Mouse (Mus musculus) hindbrain, postnatal 0 days (tissue): ENCODE results near the gene Sec1. TPM values are rescaled to one million over a fixed set of nuclear protein-coding genes. Genes with fewer than 3 reads are reported as not detected.

Source experiments
- ATAC-seq: fragments of 200-750 bp; cut with Nextera tagmentation; 2 replicates; pipeline ENCODE4 v1.8.0; 2017; ENCODE audit warnings: mild to moderate bottlenecking, moderate TSS enrichment, moderate library complexity
- DNase-seq: peaks from one replicate; pipeline ENCODE4 v3.0.0-alpha.2; 2015; ENCODE audit warnings: low spot score
- H3K27ac ChIP-seq: fragments of 300-500 bp; sonication (generic); 2 replicates; pipeline ENCODE4 v1.5.1; 2014; ENCODE audit warnings: mild to moderate bottlenecking
- H3K27me3 ChIP-seq: fragments of 300-500 bp; sonication (generic); 2 replicates; pipeline ENCODE4 v1.6.1; 2014; ENCODE audit warnings: low read length, mixed read lengths; ENCODE audit not compliant: insufficient read depth
- H3K36me3 ChIP-seq: fragments of 300-500 bp; sonication (generic); 2 replicates; pipeline ENCODE4 v1.6.1; 2014; ENCODE audit warnings: low read length, mixed read lengths; ENCODE audit not compliant: insufficient read depth
- H3K4me1 ChIP-seq: fragments of 300-500 bp; sonication (generic); 2 replicates; pipeline ENCODE4 v1.6.1; 2014; ENCODE audit warnings: antibody characterized with exemption, low read length, mixed read lengths; ENCODE audit not compliant: insufficient read depth
- H3K4me2 ChIP-seq: fragments of 300-500 bp; sonication (generic); 2 replicates; pipeline ENCODE4 v1.6.1; 2014; ENCODE audit warnings: low read depth, mild to moderate bottlenecking, low read length, moderate library complexity, mixed read lengths
- H3K4me3 ChIP-seq: fragments of 300-500 bp; sonication (generic); 2 replicates; pipeline ENCODE4 v1.5.1; 2014; ENCODE audit warnings: low read length
- H3K9ac ChIP-seq: fragments of 300-500 bp; sonication (generic); replicated peaks from 2 replicates; pipeline ENCODE4 v1.6.1; 2014; ENCODE audit warnings: mild to moderate bottlenecking, low read length, moderate library complexity, mixed read lengths
- H3K9me3 ChIP-seq: fragments of 300-500 bp; sonication (generic); 2 replicates; pipeline ENCODE4 v1.6.1; 2016; ENCODE audit warnings: low read length, mixed read lengths
- CTCF ChIP-seq: IDR thresholded peaks from 2 replicates; pipeline ENCODE4 v1.5.1; 2016; ENCODE audit warnings: antibody characterized with exemption, control low read depth, low read depth
- WGBS: fragments of 180-500 bp; shearing (Covaris S2); extraction: QIAGEN DNeasy Blood & Tissue Kit; methylation state at CpG from one replicate; pipeline ENCODE4 v1.1.7; 2014; 5-methylcytosine and 5-hydroxymethylcytosine counted together
- polyA plus RNA-seq: library from polyadenylated mRNA; unstranded; fragments of >200 nt; fragmentation: Nextera tagmentation; extraction: Ambion mirVana; gene quantifications from 2 replicates; pipeline ENCODE4 v1.2.1, GENCODE M21; 2015
- total RNA-seq: library from RNA; depleted of rRNA; stranded (reverse); fragments of >200 nt; gene quantifications from 2 replicates; pipeline ENCODE4 v1.2.3, GENCODE M21; 2014; rRNA removed

Gene Sec1
- total and polyA plus RNA-seq, 2 experiments from 2014 or later: 0.35 to 0.68 TPM

DNA sequence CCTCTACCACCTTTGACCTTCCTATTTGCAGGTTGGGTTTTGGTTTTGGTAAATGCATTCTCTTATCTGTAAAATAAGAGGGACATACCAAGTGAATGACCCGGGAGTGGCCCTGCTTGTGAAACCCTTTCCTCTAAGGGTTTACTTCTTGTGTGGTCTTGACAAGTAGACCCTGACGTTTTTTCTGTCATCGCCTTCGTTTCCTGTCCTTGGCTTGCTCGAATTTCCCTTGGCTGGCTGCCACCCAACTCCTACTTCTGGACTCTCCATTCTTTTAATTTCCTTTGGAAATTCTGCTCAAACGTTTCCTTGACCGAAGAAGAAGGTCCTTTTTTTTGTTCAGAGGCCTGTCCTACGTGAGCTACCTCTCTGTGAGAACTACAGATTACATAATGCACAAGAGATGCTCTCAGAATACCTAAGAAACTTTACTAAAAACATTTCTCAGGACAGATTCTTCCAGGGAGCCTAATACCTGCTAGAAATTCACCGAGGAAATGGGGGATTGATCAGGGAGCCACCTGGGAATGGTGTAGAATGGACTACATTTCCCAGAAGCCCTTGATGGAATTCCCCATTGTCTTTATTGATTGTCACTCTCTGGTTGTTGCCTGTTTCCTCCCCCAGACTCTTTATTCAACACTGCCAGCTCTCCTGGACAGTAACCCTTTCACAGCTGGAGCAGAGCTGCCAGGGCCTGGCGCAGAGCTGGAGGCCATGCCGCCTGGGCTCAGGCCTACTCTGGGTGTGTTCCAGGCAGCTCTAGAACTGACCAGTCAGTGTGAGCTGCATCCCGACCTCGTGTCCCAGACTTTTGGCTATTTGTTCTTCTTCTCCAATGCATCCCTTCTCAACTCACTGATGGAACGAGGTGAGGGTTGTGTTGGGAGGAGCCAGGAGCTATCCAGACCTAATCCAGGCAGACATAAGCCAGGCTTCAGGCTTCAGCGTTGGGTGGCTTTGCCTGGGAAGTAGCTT lies 58.2 kb downstream of the Sec1 start:
- no peaks in the 10 kb centered on the region for H3K36me3 ChIP-seq
- ATAC-seq (no peak), DNase-seq (no peak)
- no peaks in the 10 kb centered on the region for H3K27me3 ChIP-seq
- no peak overlapping the region for H3K4me2 ChIP-seq
- H3K9me3 ChIP-seq: no peaks in the 10 kb centered on the region
- WGBS: 83% methylated on average over 15 of the region's 15 CpGs
- 0 out of 2 replicates have a peak, but pooled peaks cover 9% of the 10 kb centered on the region for H3K4me1 ChIP-seq
- H3K4me3 ChIP-seq: no peak overlapping the region
- no peak for TF ChIP-seq CTCF
- H3K27ac ChIP-seq: no peak overlapping the region
- no peak overlapping the region for H3K9ac ChIP-seq

GRCm38 (mm10) chr7:45634946-45635681 lies 59.1 kb downstream of the Sec1 start:
- WGBS: 88% methylated on average over 11 of the region's 11 CpGs

DNA sequence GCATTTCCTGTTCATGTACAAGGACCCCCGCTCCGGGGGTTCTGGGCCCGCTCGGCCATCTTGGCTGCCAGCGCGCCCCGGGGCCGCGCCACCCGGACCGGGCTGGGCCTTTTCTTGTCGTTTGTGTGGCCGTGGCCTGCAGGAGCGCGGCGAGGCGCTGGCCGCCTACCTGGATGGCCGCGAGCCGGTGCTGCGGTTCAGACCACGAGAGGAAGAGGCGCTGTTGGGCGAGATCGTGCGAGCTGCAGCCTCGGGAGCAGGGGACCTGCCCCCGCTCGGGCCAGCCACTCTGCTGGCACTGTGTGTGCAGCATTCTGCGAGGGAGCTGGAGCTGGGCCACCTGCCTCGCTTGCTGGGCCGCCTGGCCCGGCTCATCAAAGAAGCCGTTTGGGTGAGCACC lies 61.7 kb downstream of the Sec1 start:
- 0 out of 2 replicates have a peak overlapping the region, but pooled peaks have one; percentile 4 for H3K9ac ChIP-seq
- peaks cover 5% of the 10 kb centered on the region; the same call in 1 of the 2 replicates for H3K4me1 ChIP-seq
- 23% methylated on average over 35 of the region's 35 CpGs for WGBS
- no peak for ATAC-seq
- DNase-seq: peak; percentile 59
- peak overlapping the region; percentile 35 for H3K4me2 ChIP-seq
- TF ChIP-seq CTCF: peak; percentile 51
- no peaks in the 10 kb centered on the region for H3K9me3 ChIP-seq
- H3K27ac ChIP-seq: no peak overlapping the region
- H3K4me3 ChIP-seq: peak overlapping the region; percentile 0; the same call in 1 of the 2 replicates
- no peaks in the 10 kb centered on the region for H3K36me3 ChIP-seq
- H3K27me3 ChIP-seq: no peaks in the 10 kb centered on the region

More at GRCm38 (mm10) chr7:45634946-45635681, 59.1 kb downstream of the Sec1 start:
- Histone ChIP-seq H3K4me1 (0 out of 2 replicates have a peak, but pooled peaks cover 5% of the 10 kb centered on the region), H3K9me3 (no peaks in the 10 kb centered on the region), H3K4me3 (no peak overlapping the region), H3K9ac (no peak overlapping the region), H3K27ac (no peak overlapping the region), H3K36me3 (no peaks in the 10 kb centered on the region), H3K4me2 (no peak overlapping the region), H3K27me3 (no peaks in the 10 kb centered on the region)
- DNase-seq (no peak), ATAC-seq (no peak)
- TF ChIP-seq CTCF: no peak

GRCm38 (mm10) chr7:45630064-45630907 lies 63.9 kb downstream of the Sec1 start:
- Histone ChIP-seq H3K27ac (no peak overlapping the region), H3K4me2 (no peak overlapping the region), H3K4me3 (no peak overlapping the region), H3K27me3 (no peaks in the 10 kb centered on the region), H3K9ac (no peak overlapping the region), H3K9me3 (no peaks in the 10 kb centered on the region), H3K4me1 (peaks cover 5% of the 10 kb centered on the region; the same call in 1 of the 2 replicates), H3K36me3 (no peaks in the 10 kb centered on the region)
- DNase-seq (peak; percentile 12), ATAC-seq (no peak)
- no peak for TF ChIP-seq CTCF
- WGBS: 69% methylated on average over 23 of the region's 23 CpGs

GRCm38 (mm10) chr7:45628364-45629294 lies 65.6 kb downstream of the Sec1 start:
- ATAC-seq: peak; percentile 91
- Histone ChIP-seq H3K27ac (peak overlapping the region; percentile 86), H3K9me3 (no peaks in the 10 kb centered on the region), H3K27me3 (no peaks in the 10 kb centered on the region), H3K4me2 (peak overlapping the region; percentile 86), H3K36me3 (no peaks in the 10 kb centered on the region), H3K9ac (peak overlapping the region; percentile 81), H3K4me1 (peaks cover 5% of the 10 kb centered on the region; the same call in 1 of the 2 replicates), H3K4me3 (peak overlapping the region; percentile 53)
- TF ChIP-seq CTCF: peak; percentile 45; the same call in 1 of the 2 replicates
- DNase-seq: peak; percentile 95
- WGBS: 1% methylated on average over 93 of the region's 105 CpGs

Other genes starting within 250 kb of the Sec1 start
Only the 30 nearest of the 34 such genes appear.
- gene Tulp2, start 212.5 kb downstream of the Sec1 start, total RNA-seq: 0.21 TPM in 1 of 2 replicates, not detected in the other
- gene Tulp2, start 212.5 kb downstream of the Sec1 start, polyA plus RNA-seq: 0.21 and 0.57 TPM in 2 replicates
- not detected in 2 replicates for gene Gm45808, start 207.6 kb downstream of the Sec1 start, total RNA-seq
- gene Gm45808, start 207.6 kb downstream of the Sec1 start, polyA plus RNA-seq: not detected in 2 replicates
- gene Dhdh, start 205.6 kb downstream of the Sec1 start, total RNA-seq: 4.3 and 4.7 TPM in 2 replicates
- 5.9 and 6.2 TPM in 2 replicates for gene Dhdh, start 205.6 kb downstream of the Sec1 start, polyA plus RNA-seq
- 91.6 and 93.7 TPM in 2 replicates for gene Nucb1, start 184.0 kb downstream of the Sec1 start, total RNA-seq
- 133 and 144 TPM in 2 replicates for gene Nucb1, start 184.0 kb downstream of the Sec1 start, polyA plus RNA-seq
- gene Ppp1r15a, start 168.1 kb downstream of the Sec1 start, total RNA-seq: 19.2 and 19.8 TPM in 2 replicates
- gene Ppp1r15a, start 168.1 kb downstream of the Sec1 start, polyA plus RNA-seq: 21.6 and 25.4 TPM in 2 replicates
- 2.4 and 2.8 TPM in 2 replicates for gene Plekha4, start 168.1 kb downstream of the Sec1 start, total RNA-seq
- 2.1 and 2.2 TPM in 2 replicates for gene Plekha4, start 168.1 kb downstream of the Sec1 start, polyA plus RNA-seq
- 0.68 TPM in 1 of 2 replicates, not detected in the other for gene Hsd17b14, start 139.5 kb downstream of the Sec1 start, total RNA-seq
- gene Hsd17b14, start 139.5 kb downstream of the Sec1 start, polyA plus RNA-seq: 0.54 and 0.89 TPM in 2 replicates
- 11.1 and 17.8 TPM in 2 replicates for gene Bcat2, start 124.2 kb downstream of the Sec1 start, total RNA-seq
- 19.0 and 19.6 TPM in 2 replicates for gene Bcat2, start 124.2 kb downstream of the Sec1 start, polyA plus RNA-seq
- gene Fgf21, start 78.9 kb downstream of the Sec1 start, total RNA-seq: not detected in 2 replicates
- not detected in 2 replicates for gene Fgf21, start 78.9 kb downstream of the Sec1 start, polyA plus RNA-seq
- 0.18 TPM in 1 of 2 replicates, not detected in the other for gene Fut1, start 77.1 kb downstream of the Sec1 start, total RNA-seq
- not detected in 2 replicates for gene Fut1, start 77.1 kb downstream of the Sec1 start, polyA plus RNA-seq
- 0.10 and 0.54 TPM in 2 replicates for gene Izumo1, start 72.6 kb downstream of the Sec1 start, total RNA-seq
- 0.10 TPM in 1 of 2 replicates, not detected in the other for gene Izumo1, start 72.6 kb downstream of the Sec1 start, polyA plus RNA-seq
- 36.4 and 39.8 TPM in 2 replicates for gene Rasip1, start 66.9 kb downstream of the Sec1 start, total RNA-seq
- gene Rasip1, start 66.9 kb downstream of the Sec1 start, polyA plus RNA-seq: 18.7 TPM in 2 replicates
- gene Mamstr, start 54.4 kb downstream of the Sec1 start, total RNA-seq: 3.3 and 3.6 TPM in 2 replicates
- gene Mamstr, start 54.4 kb downstream of the Sec1 start, polyA plus RNA-seq: 2.9 and 3.9 TPM in 2 replicates
- gene Fut2, start 28.0 kb downstream of the Sec1 start, total RNA-seq: 0.32 TPM in 1 of 2 replicates, not detected in the other
- gene Fut2, start 28.0 kb downstream of the Sec1 start, polyA plus RNA-seq: 0.15 and 0.67 TPM in 2 replicates
- 0.94 TPM in 1 of 2 replicates, not detected in the other for gene Ntn5, start 10.4 kb downstream of the Sec1 start, total RNA-seq
- 0.68 and 0.80 TPM in 2 replicates for gene Ntn5, start 10.4 kb downstream of the Sec1 start, polyA plus RNA-seq
- gene Car11, start 5.4 kb upstream of the Sec1 start, total RNA-seq: 89.4 and 91.0 TPM in 2 replicates
- gene Car11, start 5.4 kb upstream of the Sec1 start, polyA plus RNA-seq: 76.9 and 78.2 TPM in 2 replicates
- 4.2 and 12.2 TPM in 2 replicates for gene Dbp, start 10.7 kb upstream of the Sec1 start, total RNA-seq
- 4.6 and 5.3 TPM in 2 replicates for gene Dbp, start 10.7 kb upstream of the Sec1 start, polyA plus RNA-seq
- gene Rpl18, start 21.1 kb upstream of the Sec1 start, total RNA-seq: 999 and 1,175 TPM in 2 replicates
- 519 and 535 TPM in 2 replicates for gene Rpl18, start 21.1 kb upstream of the Sec1 start, polyA plus RNA-seq
- 27.4 and 31.6 TPM in 2 replicates for gene Sphk2, start 23.6 kb upstream of the Sec1 start, total RNA-seq
- 17.8 and 18.5 TPM in 2 replicates for gene Sphk2, start 23.6 kb upstream of the Sec1 start, polyA plus RNA-seq
- gene Fam83e, start 26.8 kb upstream of the Sec1 start, total RNA-seq: 0.11 and 0.16 TPM in 2 replicates
- gene Fam83e, start 26.8 kb upstream of the Sec1 start, polyA plus RNA-seq: 0.09 and 0.25 TPM in 2 replicates
- not detected in 2 replicates for gene Spaca4, start 31.4 kb upstream of the Sec1 start, total RNA-seq
- not detected in 2 replicates for gene Spaca4, start 31.4 kb upstream of the Sec1 start, polyA plus RNA-seq
- 125 and 133 TPM in 2 replicates for gene Lmtk3, start 89.3 kb upstream of the Sec1 start, total RNA-seq
- gene Lmtk3, start 89.3 kb upstream of the Sec1 start, polyA plus RNA-seq: 13.6 and 13.9 TPM in 2 replicates
- gene Sult2b1, start 90.3 kb upstream of the Sec1 start, total RNA-seq: 4.7 and 12.1 TPM in 2 replicates
- gene Sult2b1, start 90.3 kb upstream of the Sec1 start, polyA plus RNA-seq: 5.7 and 7.4 TPM in 2 replicates
- gene Cyth2, start 120.2 kb upstream of the Sec1 start, total RNA-seq: 176 and 221 TPM in 2 replicates
- 209 and 216 TPM in 2 replicates for gene Cyth2, start 120.2 kb upstream of the Sec1 start, polyA plus RNA-seq
- 0.97 and 1.4 TPM in 2 replicates for gene Kcnj14, start 130.4 kb upstream of the Sec1 start, total RNA-seq
- 0.89 and 1.2 TPM in 2 replicates for gene Kcnj14, start 130.4 kb upstream of the Sec1 start, polyA plus RNA-seq
- gene Grwd1, start 136.5 kb upstream of the Sec1 start, total RNA-seq: 29.1 and 34.6 TPM in 2 replicates
- 44.6 and 48.6 TPM in 2 replicates for gene Grwd1, start 136.5 kb upstream of the Sec1 start, polyA plus RNA-seq
- 161 and 196 TPM in 2 replicates for gene Kdelr1, start 178.4 kb upstream of the Sec1 start, total RNA-seq
- gene Kdelr1, start 178.4 kb upstream of the Sec1 start, polyA plus RNA-seq: 45.9 and 50.2 TPM in 2 replicates
- gene Grin2d, start 184.0 kb upstream of the Sec1 start, total RNA-seq: 37.8 and 44.9 TPM in 2 replicates
- 4.1 and 4.4 TPM in 2 replicates for gene Grin2d, start 184.0 kb upstream of the Sec1 start, polyA plus RNA-seq
- gene Syngr4, start 202.3 kb upstream of the Sec1 start, total RNA-seq: not detected in 2 replicates
- gene Syngr4, start 202.3 kb upstream of the Sec1 start, polyA plus RNA-seq: 0.19 and 0.51 TPM in 2 replicates
- gene Tmem143, start 202.5 kb upstream of the Sec1 start, total RNA-seq: 39.2 and 48.8 TPM in 2 replicates
- 4.6 and 6.8 TPM in 2 replicates for gene Tmem143, start 202.5 kb upstream of the Sec1 start, polyA plus RNA-seq